Mouse (Mus musculus) MEL (cell line): ENCODE measurements around the gene Cnep1r1. TPM values are rescaled to one million over a fixed set of nuclear protein-coding genes. Genes with fewer than 3 reads are reported as not detected.

Experiments used
- DNase-seq: peaks from one replicate; pipeline ENCODE4 v3.0.0; 2011; ENCODE audit warnings: low read depth, low spot score
- H3K27ac ChIP-seq: 2 replicates; pipeline ENCODE4 v1.5.1; 2012; ENCODE audit warnings: low read depth, mild to moderate bottlenecking, control low read depth, low read length, moderate library complexity; ENCODE audit not compliant: control insufficient read depth
- H3K27me3 ChIP-seq, 2 experiments: fragments of 150-350 bp in 1 of 2; sonication (generic) in 1 of 2; 2 replicates each; pipeline ENCODE4 v1.6.1; 2012; ENCODE audit warnings: low read length in 2 of 2, mild to moderate bottlenecking in 2 of 2, improper control_type of control experiment in 1 of 2, moderate library complexity in 1 of 2; ENCODE audit not compliant: insufficient read depth in 2 of 2, control insufficient read depth in 1 of 2
- H3K36me3 ChIP-seq, 2 experiments: 2 replicates each; pipeline ENCODE4 v1.6.1; 2012 to 2014; ENCODE audit warnings: low read length in 2 of 2, improper control_type of control experiment in 1 of 2, inconsistent platforms in 1 of 2, mild to moderate bottlenecking in 1 of 2; ENCODE audit not compliant: insufficient read depth in 2 of 2, control insufficient read depth in 1 of 2
- H3K4me1 ChIP-seq, 2 experiments: fragments of 150-350 bp in 1 of 2; sonication (generic) in 1 of 2; 2 replicates each; pipeline ENCODE4 v1.6.1; 2012; ENCODE audit warnings: low read length in 2 of 2, improper control_type of control experiment in 1 of 2, mild to moderate bottlenecking in 1 of 2; ENCODE audit not compliant: insufficient read depth in 2 of 2, control insufficient read depth in 1 of 2
- H3K4me3 ChIP-seq, 2 experiments: fragments of 150-350 bp in 1 of 2; sonication (generic) in 1 of 2; 2 replicates each; pipeline ENCODE4 v1.5.1; 2012; ENCODE audit warnings: low read depth in 2 of 2, low read length in 2 of 2, mild to moderate bottlenecking in 2 of 2, moderate library complexity in 2 of 2, control low read depth in 1 of 2, improper control_type of control experiment in 1 of 2; ENCODE audit not compliant: control insufficient read depth in 1 of 2, insufficient read depth in 1 of 2
- H3K79me2 ChIP-seq: 2 replicates; pipeline ENCODE4 v1.6.1; 2012; ENCODE audit warnings: mild to moderate bottlenecking, low read length, moderate library complexity; ENCODE audit not compliant: control insufficient read depth, poor library complexity, insufficient read depth
- H3K9ac ChIP-seq: 2 replicates; pipeline ENCODE4 v1.6.1; 2012; ENCODE audit warnings: low read depth, mild to moderate bottlenecking, control low read depth, low read length, moderate library complexity; ENCODE audit not compliant: control insufficient read depth, poor library complexity, severe bottlenecking
- H3K9me3 ChIP-seq: fragments of 150-350 bp; sonication (generic); replicated peaks from 2 replicates; pipeline ENCODE4 v1.6.1; 2012; ENCODE audit warnings: mild to moderate bottlenecking, low read length, improper control_type of control experiment, moderate library complexity; ENCODE audit not compliant: insufficient read depth
- BHLHE40 ChIP-seq: IDR thresholded peaks from 2 replicates; pipeline ENCODE4 v1.6.1; 2012; ENCODE audit warnings: low read depth, mild to moderate bottlenecking, inconsistent platforms, low read length, improper control_type of control experiment, borderline replicate concordance
- CHD1 ChIP-seq: IDR thresholded peaks from 2 replicates; pipeline ENCODE4 v1.6.1; 2012; ENCODE audit warnings: low read depth, mild to moderate bottlenecking, inconsistent platforms, low read length, improper control_type of control experiment
- EP300 ChIP-seq, 2 experiments: IDR thresholded peaks; 2 replicates each; pipeline ENCODE4 v1.6.1; 2011; ENCODE audit warnings: improper control_type of control experiment in 2 of 2, low read length in 2 of 2, low read depth in 1 of 2, mild to moderate bottlenecking in 1 of 2
- ETS1 ChIP-seq: IDR thresholded peaks from 2 replicates; pipeline ENCODE4 v1.6.1; 2012; ENCODE audit warnings: low read depth, mild to moderate bottlenecking, inconsistent platforms, low read length, improper control_type of control experiment, moderate library complexity
- GATA1 ChIP-seq: IDR thresholded peaks from 2 replicates; pipeline ENCODE4 v1.6.1; 2011; ENCODE audit warnings: low read depth, low read length, improper control_type of control experiment
- HCFC1 ChIP-seq: IDR thresholded peaks from 2 replicates; pipeline ENCODE4 v1.6.1; 2012; ENCODE audit warnings: low read depth, mild to moderate bottlenecking, inconsistent platforms, low read length, improper control_type of control experiment, moderate library complexity
- JUND ChIP-seq: IDR thresholded peaks from 2 replicates; pipeline ENCODE4 v1.6.1; 2011; ENCODE audit warnings: low read depth, mild to moderate bottlenecking, improper control_type of control experiment, low read length
- KAT2A ChIP-seq: conservative IDR thresholded peaks from 2 replicates; pipeline ENCODE4 v1.6.1; 2012; ENCODE audit warnings: low read depth, low read length, improper control_type of control experiment, inconsistent platforms
- MYC ChIP-seq: IDR thresholded peaks from 2 replicates; pipeline ENCODE4 v1.6.1; 2011; ENCODE audit warnings: low read depth, mild to moderate bottlenecking, low read length, improper control_type of control experiment, moderate library complexity
- POLR2A ChIP-seq, 2 experiments: IDR thresholded peaks; 2 replicates each; pipeline ENCODE4 v1.6.1; 2011 to 2012; ENCODE audit warnings: low read length in 2 of 2, mild to moderate bottlenecking in 2 of 2, control low read depth in 1 of 2, improper control_type of control experiment in 1 of 2, low read depth in 1 of 2, moderate library complexity in 1 of 2; ENCODE audit not compliant: control insufficient read depth in 1 of 2, insufficient read depth in 1 of 2, poor library complexity in 1 of 2
- POLR2AphosphoS5 ChIP-seq: IDR thresholded peaks from 2 replicates; pipeline ENCODE4 v1.6.1; 2012; ENCODE audit warnings: low read depth, borderline replicate concordance, mild to moderate bottlenecking, inconsistent platforms, low read length, moderate library complexity, mixed read lengths
- RCOR1 ChIP-seq: IDR thresholded peaks from 2 replicates; pipeline ENCODE4 v1.6.1; 2012; ENCODE audit warnings: low read depth, mild to moderate bottlenecking, inconsistent platforms, low read length, improper control_type of control experiment
- SIN3A ChIP-seq: IDR thresholded peaks from 2 replicates; pipeline ENCODE4 v1.6.1; 2012; ENCODE audit warnings: low read length, improper control_type of control experiment, inconsistent platforms
- TBP ChIP-seq: IDR thresholded peaks from 2 replicates; pipeline ENCODE4 v1.8.0; 2011; ENCODE audit warnings: low read depth, low read length, improper control_type of control experiment
- TCF12 ChIP-seq: IDR thresholded peaks from 2 replicates; pipeline ENCODE4 v1.6.1; 2014; ENCODE audit warnings: low read depth, mild to moderate bottlenecking, inconsistent platforms, low read length, improper control_type of control experiment, moderate library complexity
- USF1 ChIP-seq: IDR thresholded peaks from 2 replicates; pipeline ENCODE4 v1.6.1; 2014; ENCODE audit warnings: low read depth, mild to moderate bottlenecking, inconsistent platforms, low read length, improper control_type of control experiment, moderate library complexity
- ZC3H11A ChIP-seq: IDR thresholded peaks from 2 replicates; pipeline ENCODE4 v1.6.1; 2012; ENCODE audit warnings: low read depth, mild to moderate bottlenecking, inconsistent platforms, low read length, improper control_type of control experiment
- ZKSCAN1 ChIP-seq: IDR thresholded peaks from 2 replicates; pipeline ENCODE4 v1.6.1; 2012; ENCODE audit warnings: low read depth, mild to moderate bottlenecking, inconsistent platforms, low read length, improper control_type of control experiment, moderate library complexity
- polyA plus RNA-seq, 2 experiments: library from polyadenylated mRNA; stranded (reverse) in 1 of 2; unstranded in 1 of 2; fragments of >175 nt in 1 of 2; fragments of >200 nt in 1 of 2; gene quantifications; 2 replicates each; pipeline versions ENCODE4 v1.2.1 to v1.2.4; 2012; ENCODE audit warnings: low replicate concordance in 2 of 2, low read depth in 1 of 2; ENCODE audit not compliant: insufficient read length in 2 of 2, insufficient read depth in 1 of 2, missing spikeins in 1 of 2
- total RNA-seq: library from RNA; depleted of rRNA; stranded (reverse); fragments of 300-350 nt; gene quantifications from 2 replicates; pipeline ENCODE4 v1.2.3, GENCODE M21; 2012

Cnep1r1 gene
- total and polyA plus RNA-seq, 3 experiments = 12.1 to 31.2 TPM; not detected in 1

DNA sequence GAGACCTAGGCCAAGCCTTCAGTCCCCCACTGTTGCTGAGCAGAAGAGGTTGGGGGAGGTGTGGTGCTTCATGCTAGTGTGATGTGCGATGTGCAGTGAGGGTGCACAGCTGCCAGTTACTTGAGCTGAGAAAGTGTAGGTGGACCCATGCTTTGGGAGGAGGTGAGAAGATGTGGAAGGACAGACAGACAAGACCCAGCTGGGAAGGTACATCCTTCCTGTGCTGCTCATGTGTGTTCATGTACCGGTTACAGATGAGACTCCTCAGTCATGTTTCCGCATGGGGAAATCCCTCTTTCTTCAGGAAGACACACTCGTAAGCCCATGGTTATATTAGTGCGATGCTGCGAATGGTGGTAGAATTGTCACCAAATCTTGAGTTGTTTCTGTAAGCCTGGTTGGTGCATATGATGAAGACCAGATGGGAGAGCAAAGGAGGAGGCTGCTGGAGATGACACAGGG, 32.4 kb downstream of the Cnep1r1 start:
- TF ChIP-seq USF1 = no peak
- no peak for TF ChIP-seq BHLHE40
- no peak for TF ChIP-seq POLR2A (IDR thresholded peaks at IDR 0.05; ENCODE audit: control insufficient read depth in 1 of 2, insufficient read depth in 1 of 2, low read depth in 1 of 2, low read length in 2 of 2, poor library complexity in 1 of 2)
- no peak for TF ChIP-seq CHD1
- no peak for TF ChIP-seq POLR2AphosphoS5
- TF ChIP-seq, all 39 proteins: peak for 0
- no peaks in the 10 kb centered on the region for H3K27me3 ChIP-seq
- H3K4me3 ChIP-seq = no peak overlapping the region
- no peaks in the 10 kb centered on the region for H3K9me3 ChIP-seq
- no peak overlapping the region for H3K27ac ChIP-seq
- no peaks in the 10 kb centered on the region for H3K4me1 ChIP-seq
- H3K36me3 ChIP-seq = peaks cover 1 to 47% of the 10 kb centered on the region in 2 experiments; a peak in 3 of 4 replicates
- 0 out of 2 replicates have a peak, but pooled peaks cover 1% of the 10 kb centered on the region for H3K79me2 ChIP-seq
- H3K9ac ChIP-seq = no peak overlapping the region
- DNase-seq = no peak

DNA sequence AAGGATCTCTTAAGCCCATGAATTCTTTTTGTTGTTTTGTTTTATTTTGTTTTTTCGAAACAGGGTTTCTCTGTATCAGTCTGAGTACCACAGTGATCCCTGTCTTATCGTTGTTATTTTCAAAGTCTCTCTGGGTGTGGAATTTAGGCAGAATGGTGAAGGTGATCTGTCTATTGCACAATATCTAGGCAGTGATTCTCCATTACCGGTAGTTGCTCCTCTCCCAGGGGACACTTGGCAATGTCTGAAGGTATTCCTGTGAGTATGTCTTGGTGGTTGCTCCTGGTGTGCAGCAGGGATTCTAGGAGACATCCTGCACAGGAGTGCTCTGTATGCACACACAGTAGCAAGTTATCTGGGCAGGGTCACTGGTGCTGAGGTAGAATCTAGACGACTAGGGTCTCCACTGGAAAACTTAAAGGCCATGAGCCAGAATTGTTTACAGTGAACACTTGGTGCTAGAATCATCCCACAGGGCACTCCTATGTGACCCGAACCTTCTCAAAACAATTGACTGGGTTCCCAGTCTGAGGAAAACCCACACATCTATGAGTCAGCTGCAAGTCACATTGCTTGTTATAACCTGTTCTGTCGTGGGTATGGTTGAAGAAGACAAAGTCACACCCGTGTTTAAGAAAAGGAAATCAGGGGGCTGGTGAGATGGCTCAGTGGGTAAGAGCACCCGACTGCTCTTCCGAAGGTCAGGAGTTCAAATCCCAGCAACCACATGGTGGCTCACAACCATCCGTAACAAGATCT, 41.8 kb downstream of the Cnep1r1 start:
- TF ChIP-seq HCFC1 (no peak), JUND (no peak), ETS1 (no peak), ZKSCAN1 (no peak), KAT2A (no peak), RCOR1 (no peak), SIN3A (no peak), MYC (no peak), TCF12 (no peak), POLR2AphosphoS5 (no peak), GATA1 (no peak), TBP (no peak), EP300 (IDR thresholded peaks at IDR 0.05; ENCODE audit: low read depth in 1 of 2, low read length in 2 of 2) (no peak), ZC3H11A (no peak)
- no peaks in the 10 kb centered on the region for H3K79me2 ChIP-seq
- no peaks in the 10 kb centered on the region for H3K9me3 ChIP-seq
- no peak for DNase-seq
- no peak overlapping the region for H3K27ac ChIP-seq
- no peaks in the 10 kb centered on the region for H3K27me3 ChIP-seq
- H3K9ac ChIP-seq = no peak overlapping the region
- H3K36me3 ChIP-seq = peaks cover 0 to 35% of the 10 kb centered on the region in 2 experiments; a peak in 2 of 4 replicates
- no peaks in the 10 kb centered on the region for H3K4me1 ChIP-seq
- no peak overlapping the region for H3K4me3 ChIP-seq
